Mouse (Mus musculus) ES-Bruce4 (cell line): ENCODE measurements around the gene Mrps33. TPM values are rescaled to one million over a fixed set of nuclear protein-coding genes. Genes with fewer than 3 reads are reported as not detected.

ENCODE experiments used
- H3K27ac ChIP-seq: 2 replicates; pipeline ENCODE4 v1.5.1; 2012; ENCODE audit warnings: low read length, inconsistent platforms; ENCODE audit not compliant: insufficient read depth
- H3K27me3 ChIP-seq: 2 replicates; pipeline ENCODE4 v1.6.1; 2012; ENCODE audit warnings: mild to moderate bottlenecking, low read length, inconsistent platforms; ENCODE audit not compliant: control insufficient read depth, poor library complexity, insufficient read depth, severe bottlenecking
- H3K36me3 ChIP-seq: 2 replicates; pipeline ENCODE4 v1.6.1; 2012; ENCODE audit warnings: inconsistent platforms, mild to moderate bottlenecking, low read length, moderate library complexity; ENCODE audit not compliant: control insufficient read depth, poor library complexity, insufficient read depth, severe bottlenecking
- H3K4me1 ChIP-seq: one replicate; pipeline ENCODE4 v1.8.1; 2011; ENCODE audit warnings: low read length; ENCODE audit not compliant: control insufficient read depth, insufficient read depth
- H3K4me3 ChIP-seq: 2 replicates; pipeline ENCODE4 v1.5.1; 2011; ENCODE audit warnings: low read depth, mild to moderate bottlenecking, low read length
- H3K9ac ChIP-seq: 2 replicates; pipeline ENCODE4 v1.6.1; 2012; ENCODE audit warnings: low read depth, mild to moderate bottlenecking, inconsistent platforms; ENCODE audit not compliant: poor library complexity, severe bottlenecking
- H3K9me3 ChIP-seq: replicated peaks from 2 replicates; pipeline ENCODE4 v1.6.1; 2012; ENCODE audit warnings: mild to moderate bottlenecking, low read length, inconsistent platforms; ENCODE audit not compliant: control insufficient read depth, poor library complexity, insufficient read depth, severe bottlenecking
- CTCF ChIP-seq: IDR thresholded peaks from one replicate; pipeline ENCODE4 v1.8.1; 2011; ENCODE audit warnings: low read depth, low read length
- EP300 ChIP-seq: IDR thresholded peaks from 2 replicates; pipeline ENCODE4 v1.6.1; 2011; ENCODE audit warnings: low read depth, low read length; ENCODE audit not compliant: insufficient read depth
- POLR2A ChIP-seq: IDR thresholded peaks from one replicate; pipeline ENCODE4 v1.8.1; 2011; ENCODE audit warnings: low read length; ENCODE audit not compliant: insufficient read depth
- polyA plus RNA-seq: library from polyadenylated mRNA; stranded (reverse); fragments of >200 nt; gene quantifications from 2 replicates; pipeline ENCODE4 v1.2.4, GENCODE M21; 2011; ENCODE audit warnings: low read depth; ENCODE audit not compliant: missing spikeins, insufficient read depth, insufficient read length

Mrps33 gene
- polyA plus RNA-seq, 1 experiment = 100 TPM

GRCm38 (mm10) chr6:39785944-39786343 is 24.8 kb downstream of the Mrps33 start:
- H3K36me3 ChIP-seq = no peaks in the 10 kb centered on the region
- H3K27me3 ChIP-seq = no peaks in the 10 kb centered on the region
- no peaks in the 10 kb centered on the region for H3K4me1 ChIP-seq
- TF ChIP-seq EP300 (no peak), CTCF (no peak)
- no peaks in the 10 kb centered on the region for H3K9me3 ChIP-seq
- H3K9ac ChIP-seq = no peak overlapping the region
- no peak overlapping the region for H3K27ac ChIP-seq
- no peak overlapping the region for H3K4me3 ChIP-seq

GRCm38 (mm10) chr6:39783521-39783920 is 27.3 kb downstream of the Mrps33 start:
- H3K9ac ChIP-seq = no peak overlapping the region

GRCm38 (mm10) chr6:39782618-39783017 is 28.2 kb downstream of the Mrps33 start:
- no peak overlapping the region for H3K4me3 ChIP-seq
- peaks cover 2% of the 10 kb centered on the region for H3K4me1 ChIP-seq

More at GRCm38 (mm10) chr6:39783521-39783920, 27.3 kb downstream of the Mrps33 start:
- Histone ChIP-seq H3K4me3 (no peak overlapping the region), H3K36me3 (no peaks in the 10 kb centered on the region), H3K27me3 (no peaks in the 10 kb centered on the region), H3K9me3 (no peaks in the 10 kb centered on the region), H3K4me1 (peaks cover 1% of the 10 kb centered on the region), H3K27ac (no peak overlapping the region)
- TF ChIP-seq CTCF (no peak), POLR2A (no peak)

GRCm38 (mm10) chr6:39781766-39782530 is 28.8 kb downstream of the Mrps33 start:
- H3K4me3 ChIP-seq = no peak overlapping the region
- H3K27ac ChIP-seq = peak overlapping the region; percentile 44
- H3K27me3 ChIP-seq = no peaks in the 10 kb centered on the region
- peaks cover 2% of the 10 kb centered on the region for H3K4me1 ChIP-seq
- H3K9ac ChIP-seq = peak overlapping the region; percentile 70
- no peaks in the 10 kb centered on the region for H3K36me3 ChIP-seq
- TF ChIP-seq POLR2A (no peak), CTCF (no peak), EP300 (no peak)
- H3K9me3 ChIP-seq = no peaks in the 10 kb centered on the region

More at GRCm38 (mm10) chr6:39782618-39783017, 28.2 kb downstream of the Mrps33 start:
- Histone ChIP-seq H3K36me3 (no peaks in the 10 kb centered on the region), H3K27ac (no peak overlapping the region), H3K9ac (no peak overlapping the region; the same call in 1 of the 2 replicates), H3K27me3 (no peaks in the 10 kb centered on the region), H3K9me3 (no peaks in the 10 kb centered on the region)
- TF ChIP-seq CTCF = peak; percentile 2
- no peak for TF ChIP-seq EP300

- H3K9me3 ChIP-seq = no peaks in the 10 kb centered on the region
- peak overlapping the region; percentile 70 for H3K9ac ChIP-seq
- no peaks in the 10 kb centered on the region for H3K27me3 ChIP-seq
- H3K4me1 ChIP-seq = peaks cover 2% of the 10 kb centered on the region
- TF ChIP-seq EP300 (peak; percentile 92), CTCF (no peak)
- H3K4me3 ChIP-seq = peak overlapping the region; percentile 52
- H3K36me3 ChIP-seq = no peaks in the 10 kb centered on the region
- peak overlapping the region; percentile 69 for H3K27ac ChIP-seq
Observed at GRCm38 (mm10) chr6:39780857-39781666, 29.7 kb downstream of the Mrps33 start.

- TF ChIP-seq POLR2A (no peak), EP300 (no peak), CTCF (no peak)
- no peaks in the 10 kb centered on the region for H3K36me3 ChIP-seq
- H3K27ac ChIP-seq = no peak overlapping the region
- H3K4me1 ChIP-seq = peaks cover 2% of the 10 kb centered on the region
- H3K9me3 ChIP-seq = no peaks in the 10 kb centered on the region
- H3K4me3 ChIP-seq = no peak overlapping the region
- H3K27me3 ChIP-seq = no peaks in the 10 kb centered on the region
- H3K9ac ChIP-seq = no peak overlapping the region
Observed at GRCm38 (mm10) chr6:39778506-39778905, 32.3 kb downstream of the Mrps33 start.
